Mouse (Mus musculus) spleen, postnatal 0 days (tissue): ENCODE results near the gene Gm8906. TPM values are rescaled to one million over a fixed set of nuclear protein-coding genes. Genes with fewer than 3 reads are reported as not detected.

Experiments
- polyA plus RNA-seq: library from polyadenylated mRNA; unstranded; fragments of >200 nt; fragmentation: Nextera tagmentation; extraction: Ambion mirVana; gene quantifications from 2 replicates; pipeline ENCODE4 v1.2.1, GENCODE M21; 2015

Gene Gm8906
- polyA plus RNA-seq: not detected in 2 replicates

DNA sequence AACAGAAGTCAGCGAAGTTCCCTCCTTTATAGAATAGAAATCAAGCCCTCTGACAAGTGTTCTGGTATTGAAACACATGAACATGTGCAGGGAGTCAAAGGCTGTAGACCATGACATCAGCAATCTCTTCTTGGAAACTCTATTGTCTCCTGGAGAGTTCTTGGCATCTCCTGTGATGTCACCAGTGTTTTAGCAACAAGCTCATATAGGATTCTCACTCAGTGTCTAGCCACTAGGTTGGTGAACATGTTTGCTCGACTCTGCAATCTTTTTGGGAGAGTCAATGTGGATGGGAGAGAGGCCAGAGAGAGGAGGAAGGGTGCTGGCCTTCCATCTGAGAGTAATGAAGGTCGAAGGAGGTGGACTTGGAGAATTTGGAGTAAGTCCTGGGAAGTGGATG is at the start of gene Gm8906:
TSS of gene Gm8906 (plus strand) at position 301 of the 400 bp plus-strand sequence.

Other genes with a start within 250 kb of the Gm8906 start
- gene Gm8890, start 246.7 kb upstream of the Gm8906 start, polyA plus RNA-seq: not detected in 2 replicates
- not detected in 2 replicates for gene Speer1, start 161.2 kb upstream of the Gm8906 start, polyA plus RNA-seq
- 0.22 TPM in 1 of 2 replicates, not detected in the other for gene Gm8897, start 86.3 kb upstream of the Gm8906 start, polyA plus RNA-seq
- not detected in 2 replicates for gene Gm6460, start 92.2 kb downstream of the Gm8906 start, polyA plus RNA-seq
- not detected in 2 replicates for gene Gm8922, start 179.3 kb downstream of the Gm8906 start, polyA plus RNA-seq